Mouse (Mus musculus): Measurements from ENCODE around the gene Ifi213. TPM values are rescaled to one million over a fixed set of nuclear protein-coding genes. Genes with fewer than 3 reads are reported as not detected.
A peak's percentile ranks its signal among the peaks of the same experiment; 100 is the strongest.
"Not testable (repeated sequence)": the region's sequence is repeated elsewhere in the genome, so short reads cannot be mapped to it uniquely, and the experiment has no call there.

Ifi213 gene
- polyA plus RNA-seq, 1 experiment, result not detected

- H3K4me2 ChIP-seq (ENCODE audit: low read depth), result no peak overlapping the region
- H3K4me3 ChIP-seq, result no peak overlapping the region
- no peak overlapping the region for H3ac ChIP-seq (ENCODE audit: control insufficient read depth, insufficient read length)
- no peak for TF ChIP-seq SRF (IDR thresholded peaks at IDR 0.05; ENCODE audit: control insufficient read depth, insufficient read length, low read depth)
- no peak for TF ChIP-seq CEBPB (IDR thresholded peaks at IDR 0.05; ENCODE audit: insufficient read depth, poor library complexity, severe bottlenecking)
- TF ChIP-seq MYOD1 (IDR thresholded peaks at IDR 0.05; ENCODE audit: control insufficient read depth in 1 of 3, insufficient read length in 2 of 3, low read depth in 2 of 3), result no peak
- no peak for TF ChIP-seq TCF12 (IDR thresholded peaks at IDR 0.05; ENCODE audit: insufficient read depth, poor library complexity, severe bottlenecking)
- no peak for TF ChIP-seq E2F4 (IDR thresholded peaks at IDR 0.05; ENCODE audit: insufficient read depth)
- no peak for TF ChIP-seq TCF3 (IDR thresholded peaks at IDR 0.05; ENCODE audit: insufficient read length, low read depth)
- TF ChIP-seq MAX (IDR thresholded peaks at IDR 0.05; ENCODE audit: low read depth), result no peak
- no peak for TF ChIP-seq MYOG (IDR thresholded peaks at IDR 0.05; ENCODE audit: control insufficient read depth in 1 of 3, insufficient read depth in 1 of 3, insufficient read length in 2 of 3, low read depth in 2 of 3)
- TF ChIP-seq USF1 (IDR thresholded peaks at IDR 0.05; ENCODE audit: low read depth), result no peak
- TF ChIP-seq POLR2AphosphoS2 (IDR thresholded peaks at IDR 0.05; ENCODE audit: insufficient read length, low read depth), result no peak
- TF ChIP-seq REST (IDR thresholded peaks at IDR 0.05; ENCODE audit: insufficient read depth, insufficient read length), result no peak
- no peak for TF ChIP-seq POLR2A (IDR thresholded peaks at IDR 0.05; ENCODE audit: insufficient read length, low read depth)
- H3K27me3 ChIP-seq (ENCODE audit: control insufficient read depth, insufficient read depth, insufficient read length), result no peaks in the 10 kb centered on the region
- no peaks in the 10 kb centered on the region for H3K79me2 ChIP-seq (ENCODE audit: control insufficient read depth, insufficient read depth)
- no peaks in the 10 kb centered on the region for H3K36me3 ChIP-seq (ENCODE audit: control insufficient read depth, insufficient read depth)
Observed at GRCm38 (mm10) chr1:173624052-173624451, 25.0 kb upstream of the Ifi213 start.

DNA sequence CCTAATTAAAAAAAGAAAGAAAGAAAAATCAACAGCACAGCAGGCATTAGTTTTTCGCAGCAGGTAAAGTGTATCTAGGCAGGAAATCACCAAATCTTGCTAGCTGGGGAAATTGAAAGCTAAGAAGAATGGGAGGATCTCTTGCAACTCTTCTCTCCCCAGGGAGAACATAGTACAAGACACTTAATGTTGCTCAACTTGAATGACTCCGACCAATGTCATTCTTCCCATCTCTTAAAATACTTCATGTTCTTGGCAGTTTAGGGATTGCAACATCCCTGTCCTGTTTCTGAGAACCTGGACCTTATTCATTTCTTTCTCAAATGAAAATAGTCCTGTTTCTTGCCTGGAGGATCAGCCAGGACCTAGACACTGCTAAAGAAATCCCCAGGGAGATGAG, 23.1 kb upstream of the Ifi213 start:
- H3K79me2 ChIP-seq (ENCODE audit: control insufficient read depth, insufficient read depth); H3ac ChIP-seq (ENCODE audit: control insufficient read depth, insufficient read length); H3K27me3 ChIP-seq (ENCODE audit: control insufficient read depth, insufficient read depth, insufficient read length); H3K36me3 ChIP-seq (ENCODE audit: control insufficient read depth, insufficient read depth); H3K4me3 ChIP-seq; H3K4me2 ChIP-seq (ENCODE audit: low read depth): not testable (repeated sequence)
- TF ChIP-seq CEBPB (IDR thresholded peaks at IDR 0.05; ENCODE audit: insufficient read depth, poor library complexity, severe bottlenecking), result 0 out of 2 replicates have a peak, but pooled peaks have one; percentile 26

DNA sequence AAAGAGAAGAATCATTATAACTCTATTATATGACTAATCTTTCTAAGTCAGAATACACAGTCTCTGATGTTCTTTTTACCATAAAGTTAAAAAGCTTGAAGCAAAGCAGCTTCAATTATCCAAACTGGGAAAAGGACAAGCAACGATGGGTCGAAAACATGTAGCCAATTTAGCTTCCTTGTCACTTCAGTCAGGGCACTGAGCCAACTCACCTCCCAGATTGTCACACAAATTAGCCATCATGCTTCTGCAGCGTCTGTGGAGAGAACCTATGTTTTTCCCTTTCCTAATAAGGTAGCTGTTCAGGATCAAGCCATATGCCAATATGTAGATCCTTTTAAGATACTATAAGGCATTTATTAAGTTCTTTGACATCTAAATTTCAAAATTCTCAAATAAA, 11.2 kb upstream of the Ifi213 start:
- not testable (repeated sequence) for H3K4me2 ChIP-seq (ENCODE audit: low read depth); H3ac ChIP-seq (ENCODE audit: control insufficient read depth, insufficient read length); H3K27me3 ChIP-seq (ENCODE audit: control insufficient read depth, insufficient read depth, insufficient read length); H3K4me3 ChIP-seq; H3K36me3 ChIP-seq (ENCODE audit: control insufficient read depth, insufficient read depth); H3K79me2 ChIP-seq (ENCODE audit: control insufficient read depth, insufficient read depth)

DNA sequence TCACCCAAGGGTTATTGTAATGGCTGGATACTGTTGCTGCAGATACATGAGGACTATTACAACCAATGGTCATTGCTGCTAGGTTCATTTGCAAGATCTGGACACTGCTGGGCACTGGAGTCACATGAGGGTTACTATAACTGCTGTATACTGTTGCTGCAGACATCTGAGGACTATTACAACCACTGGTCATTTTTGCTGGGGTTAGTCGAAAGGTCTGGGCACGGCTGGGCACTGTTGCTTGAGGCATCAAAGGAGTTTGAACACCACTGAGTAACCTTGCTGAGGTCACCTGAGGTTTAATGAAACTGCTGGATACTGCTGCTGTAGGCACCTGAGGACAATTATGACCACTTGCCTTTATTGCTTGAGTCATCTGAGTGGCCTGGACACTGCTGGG, 9.4 kb downstream of the Ifi213 start:
- H3ac ChIP-seq (ENCODE audit: control insufficient read depth, insufficient read length); H3K4me3 ChIP-seq; H3K36me3 ChIP-seq (ENCODE audit: control insufficient read depth, insufficient read depth): not testable (repeated sequence)

DNA sequence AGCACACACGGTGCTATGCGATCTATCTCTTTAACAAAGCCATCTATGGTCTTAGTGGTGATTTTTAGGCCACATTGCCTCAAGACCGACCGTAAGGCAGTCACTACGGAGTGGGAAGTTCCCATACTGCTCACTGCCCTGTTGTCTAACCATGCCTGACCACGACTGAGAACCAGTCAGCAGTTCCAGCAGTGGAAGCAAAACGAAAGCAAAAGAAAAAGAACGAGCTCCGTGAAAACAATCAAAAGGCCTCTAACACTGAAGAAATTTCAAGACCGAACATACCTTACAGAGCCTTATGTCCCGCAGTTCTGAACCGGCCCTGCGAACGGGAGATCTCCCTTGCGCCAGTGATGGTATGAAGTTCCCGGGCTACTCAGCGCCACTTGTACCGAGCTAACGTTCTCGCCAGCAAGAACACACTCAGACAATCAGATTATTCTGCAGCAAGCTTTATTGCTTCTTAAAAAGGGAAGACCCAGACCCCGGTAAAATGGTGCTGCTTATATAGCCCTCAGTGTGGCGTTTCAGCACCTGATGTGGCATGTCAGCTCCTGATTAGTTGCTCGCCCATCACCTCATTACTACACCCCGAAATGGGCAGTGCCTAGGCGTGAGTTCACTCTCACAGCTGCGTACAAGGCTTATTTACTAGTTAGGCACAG, 19.0 kb downstream of the Ifi213 start:
- Histone ChIP-seq H3ac (ENCODE audit: control insufficient read depth, insufficient read length) (no peak overlapping the region), H3K4me3 (no peak overlapping the region), H3K36me3 (ENCODE audit: control insufficient read depth, insufficient read depth) (no peaks in the 10 kb centered on the region), H3K27me3 (ENCODE audit: control insufficient read depth, insufficient read depth, insufficient read length) (no peaks in the 10 kb centered on the region), H3K4me2 (ENCODE audit: low read depth) (no peak overlapping the region), H3K79me2 (ENCODE audit: control insufficient read depth, insufficient read depth) (no peaks in the 10 kb centered on the region)
- TF ChIP-seq USF1 (IDR thresholded peaks at IDR 0.05; ENCODE audit: low read depth), result no peak

More for the DNA sequence above, 9.4 kb downstream of the Ifi213 start:
- not testable (repeated sequence) for H3K4me2 ChIP-seq (ENCODE audit: low read depth); H3K79me2 ChIP-seq (ENCODE audit: control insufficient read depth, insufficient read depth); H3K27me3 ChIP-seq (ENCODE audit: control insufficient read depth, insufficient read depth, insufficient read length)

DNA sequence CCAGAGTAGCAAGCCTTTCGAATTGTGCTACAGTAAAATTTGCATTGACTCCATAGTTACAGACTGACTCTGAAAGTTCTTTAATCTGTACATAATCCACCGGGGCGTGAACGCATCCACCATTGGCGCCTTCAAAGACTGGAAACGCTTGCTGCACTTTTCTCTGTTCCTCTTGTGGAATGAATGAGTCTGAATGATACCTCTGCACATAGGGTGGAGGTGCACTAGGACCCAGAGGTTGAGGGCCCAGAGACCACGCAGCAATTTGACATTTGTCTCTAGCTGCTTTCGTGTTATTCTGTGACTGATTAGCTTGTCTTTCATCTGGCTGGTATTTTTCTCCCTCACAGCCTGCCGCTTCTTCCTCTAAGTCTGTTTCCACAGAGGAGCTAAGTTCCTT, 20.0 kb downstream of the Ifi213 start:
- Histone ChIP-seq H3K79me2 (ENCODE audit: control insufficient read depth, insufficient read depth) (no peaks in the 10 kb centered on the region), H3ac (ENCODE audit: control insufficient read depth, insufficient read length) (no peak overlapping the region), H3K4me3 (no peak overlapping the region), H3K4me2 (ENCODE audit: low read depth) (no peak overlapping the region), H3K36me3 (ENCODE audit: control insufficient read depth, insufficient read depth) (no peaks in the 10 kb centered on the region), H3K27me3 (ENCODE audit: control insufficient read depth, insufficient read depth, insufficient read length) (no peaks in the 10 kb centered on the region)
- no peak for TF ChIP-seq TCF3 (IDR thresholded peaks at IDR 0.05; ENCODE audit: insufficient read length, low read depth)
- TF ChIP-seq TCF12 (IDR thresholded peaks at IDR 0.05; ENCODE audit: insufficient read depth, poor library complexity, severe bottlenecking), result no peak
- no peak for TF ChIP-seq CEBPB (IDR thresholded peaks at IDR 0.05; ENCODE audit: insufficient read depth, poor library complexity, severe bottlenecking)
- no peak for TF ChIP-seq POLR2AphosphoS2 (IDR thresholded peaks at IDR 0.05; ENCODE audit: insufficient read length, low read depth)
- no peak for TF ChIP-seq USF1 (IDR thresholded peaks at IDR 0.05; ENCODE audit: low read depth)
- no peak for TF ChIP-seq E2F4 (IDR thresholded peaks at IDR 0.05; ENCODE audit: insufficient read depth)
- TF ChIP-seq MYOG (IDR thresholded peaks at IDR 0.05; ENCODE audit: control insufficient read depth in 1 of 3, insufficient read depth in 1 of 3, insufficient read length in 2 of 3, low read depth in 2 of 3), result no peak
- TF ChIP-seq SRF (IDR thresholded peaks at IDR 0.05; ENCODE audit: control insufficient read depth, insufficient read length, low read depth), result no peak
- TF ChIP-seq POLR2A (IDR thresholded peaks at IDR 0.05; ENCODE audit: insufficient read length, low read depth), result no peak
- no peak for TF ChIP-seq MYOD1 (IDR thresholded peaks at IDR 0.05; ENCODE audit: control insufficient read depth in 1 of 3, insufficient read length in 2 of 3, low read depth in 2 of 3)

- H3K27me3 ChIP-seq (ENCODE audit: control insufficient read depth, insufficient read depth, insufficient read length); H3ac ChIP-seq (ENCODE audit: control insufficient read depth, insufficient read length); H3K36me3 ChIP-seq (ENCODE audit: control insufficient read depth, insufficient read depth); H3K4me2 ChIP-seq (ENCODE audit: low read depth); H3K4me3 ChIP-seq; H3K79me2 ChIP-seq (ENCODE audit: control insufficient read depth, insufficient read depth): not testable (repeated sequence)
Observed at GRCm38 (mm10) chr1:173550491-173551050, 48.5 kb downstream of the Ifi213 start.

DNA sequence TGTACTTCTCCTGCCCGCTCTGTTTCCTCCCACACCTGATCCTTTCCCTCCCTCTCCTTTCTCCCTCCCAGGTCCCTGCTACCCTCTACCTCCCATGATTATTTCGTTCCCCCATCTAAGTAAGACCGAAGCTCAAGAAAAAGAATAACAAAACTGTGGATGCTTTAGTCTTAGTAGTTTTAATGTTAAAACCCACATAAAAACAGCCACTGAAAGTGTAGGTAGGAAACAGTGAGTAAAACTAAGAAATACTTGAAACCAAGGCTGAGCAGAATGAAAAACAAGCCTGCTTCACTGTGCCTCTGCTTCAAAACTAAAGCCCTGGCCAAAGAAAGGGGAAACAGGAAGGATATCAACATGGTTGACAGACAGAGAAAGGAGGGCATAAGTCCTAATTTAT, 50.3 kb downstream of the Ifi213 start:
- not testable (repeated sequence) for H3K27me3 ChIP-seq (ENCODE audit: control insufficient read depth, insufficient read depth, insufficient read length); H3K4me2 ChIP-seq (ENCODE audit: low read depth); H3K4me3 ChIP-seq; H3ac ChIP-seq (ENCODE audit: control insufficient read depth, insufficient read length); H3K79me2 ChIP-seq (ENCODE audit: control insufficient read depth, insufficient read depth); H3K36me3 ChIP-seq (ENCODE audit: control insufficient read depth, insufficient read depth)

DNA sequence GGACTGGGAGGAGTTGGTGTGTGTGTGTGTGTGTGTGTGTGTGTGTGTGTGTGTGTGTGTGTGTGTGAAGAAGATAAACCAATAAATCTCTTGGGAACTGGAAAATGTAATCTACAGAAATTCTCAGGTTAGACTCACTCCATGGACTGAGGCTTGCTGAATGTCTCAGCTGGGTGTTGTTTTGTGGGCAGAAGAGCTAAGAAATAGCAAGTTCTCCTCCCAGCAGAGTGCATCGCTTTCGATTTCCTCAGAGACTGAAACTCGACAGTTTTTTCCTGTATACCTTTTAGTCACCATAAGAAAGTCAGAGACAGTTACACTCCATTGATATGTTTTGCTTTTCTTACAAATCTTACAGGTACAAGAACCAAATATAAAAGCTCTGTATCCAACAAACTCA, 63.3 kb downstream of the Ifi213 start, which contains the start of gene Ifi214:
Ifi214 (minus strand) TSS at position 167 of the 400 bp plus-strand sequence.
- not testable (repeated sequence) for H3K4me2 ChIP-seq (ENCODE audit: low read depth); H3K36me3 ChIP-seq (ENCODE audit: control insufficient read depth, insufficient read depth); H3K4me3 ChIP-seq; H3K79me2 ChIP-seq (ENCODE audit: control insufficient read depth, insufficient read depth); H3ac ChIP-seq (ENCODE audit: control insufficient read depth, insufficient read length); H3K27me3 ChIP-seq (ENCODE audit: control insufficient read depth, insufficient read depth, insufficient read length)
